Mouse (Mus musculus): ENCODE data around the gene Mapk6. TPM values are rescaled to one million over a fixed set of nuclear protein-coding genes. Genes with fewer than 3 reads are reported as not detected.
A peak's percentile ranks its signal among the peaks of the same experiment; 100 is the strongest.
"Not testable (repeated sequence)": the region's sequence is repeated elsewhere in the genome, so short reads cannot be mapped to it uniquely, and the experiment has no call there.

Mapk6 gene
- polyA plus RNA-seq (2016; fragmentation: Nextera tagmentation; extraction: Ambion mirVana): 149 and 151 TPM in 2 replicates

DNA sequence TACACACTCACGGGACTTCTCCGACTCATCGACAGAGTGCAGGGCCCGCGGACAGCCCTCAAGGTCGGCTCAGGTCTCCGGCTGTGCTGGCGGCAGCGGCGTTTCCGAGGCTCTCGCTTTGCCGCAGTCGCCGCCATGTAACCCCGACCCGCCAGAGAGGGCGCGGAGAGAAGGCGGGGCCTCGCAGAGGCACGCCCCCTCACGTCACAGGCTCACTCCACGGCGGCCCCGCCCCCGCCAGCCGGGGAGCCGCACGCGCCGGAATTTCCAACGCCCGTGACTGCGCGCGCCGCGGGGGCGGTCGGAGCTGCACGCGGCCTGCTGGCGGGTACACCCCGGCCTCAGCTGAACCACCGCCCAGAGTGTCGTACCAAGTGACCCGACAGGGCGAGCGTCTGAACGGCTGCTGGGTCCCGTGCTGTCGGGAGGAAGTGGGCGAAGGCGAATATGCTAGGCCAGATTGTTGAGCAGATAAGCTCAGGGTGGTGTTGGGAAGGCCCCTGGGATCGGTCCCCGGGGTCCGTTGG is at the start of gene Mapk6:
Gene Mapk6, minus strand, starts transcription at position 154 of the 527 bp plus-strand sequence.
- Histone ChIP-seq H3K4me1 (peaks cover 56% of the 10 kb centered on the region), H3K27ac (replicated peaks) (peak within 1 kb of the TSS; percentile 99)
- under 1% methylated on average over 58 of the region's 58 CpGs for WGBS

DNA sequence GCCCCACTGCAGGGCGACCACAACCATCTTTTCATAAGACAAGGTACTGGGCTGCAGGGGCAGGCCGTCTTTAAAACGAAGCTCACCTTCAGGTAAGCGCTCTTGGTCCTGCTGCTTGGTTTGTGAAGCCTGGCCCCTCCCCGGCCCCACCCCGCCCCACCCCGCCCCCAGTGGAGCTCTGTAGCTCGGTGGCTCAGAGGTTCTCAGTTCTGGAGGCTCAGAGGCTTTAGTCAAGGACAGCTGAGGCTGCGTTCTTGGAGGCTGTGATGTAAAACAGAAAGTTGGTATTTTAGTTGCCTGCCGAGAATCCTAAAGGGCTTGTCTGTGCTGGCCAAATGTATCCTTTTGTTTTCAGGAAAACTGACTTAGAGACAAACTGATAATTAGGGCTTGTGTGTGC is 45.9 kb upstream of the Mapk6 start:
- WGBS: 81% methylated on average over 10 of the region's 10 CpGs
- Histone ChIP-seq H3K36me3 (replicated peaks) (peaks cover 99% of the 10 kb centered on the region), H3K27me3 (replicated peaks; ENCODE audit: low read depth, poor library complexity, severe bottlenecking) (no peaks in the 10 kb centered on the region), H3K27ac (replicated peaks) (no peak overlapping the region), H3K4me3 (no peak overlapping the region), H3K4me1 (no peaks in the 10 kb centered on the region), H3K9me3 (no peaks in the 10 kb centered on the region)
- DNase-seq (ENCODE audit: low spot score): no peak

More for the DNA sequence above, at the start of gene Mapk6:
- DNase-seq (ENCODE audit: low spot score): peak; percentile 98
- H3K36me3 ChIP-seq (replicated peaks): 0 out of 2 replicates have a peak, but pooled peaks cover 5% of the 10 kb centered on the region
- H3K4me3 ChIP-seq: peak within 1 kb of the TSS; percentile 96
- no peaks in the 10 kb centered on the region for H3K9me3 ChIP-seq
- H3K27me3 ChIP-seq (replicated peaks; ENCODE audit: low read depth, poor library complexity, severe bottlenecking): no peaks in the 10 kb centered on the region

DNA sequence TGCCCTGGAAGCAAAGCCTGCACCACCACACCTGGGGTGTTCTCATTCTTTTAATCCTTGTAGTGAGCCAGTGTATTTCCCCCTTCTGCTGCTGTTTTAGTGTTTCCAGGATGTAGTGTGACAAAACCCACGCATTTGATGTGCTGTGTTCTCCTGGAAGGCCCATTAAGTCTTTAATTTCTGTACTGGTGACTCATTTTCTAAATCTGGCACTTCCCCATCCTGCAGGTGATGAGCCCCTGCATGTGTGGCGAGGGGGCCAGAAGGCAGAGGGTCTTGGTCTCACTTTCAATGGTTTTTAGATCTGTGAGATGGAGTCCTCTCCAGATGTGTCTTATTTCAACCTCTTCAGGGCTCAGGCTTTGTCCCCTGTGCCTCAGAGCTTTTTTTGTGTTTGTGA is 44.2 kb upstream of the Mapk6 start:
- WGBS: 91% methylated on average over 2 of the region's 2 CpGs
- Histone ChIP-seq H3K9me3 (no peaks in the 10 kb centered on the region), H3K27me3 (replicated peaks; ENCODE audit: low read depth, poor library complexity, severe bottlenecking) (no peaks in the 10 kb centered on the region), H3K27ac (replicated peaks) (no peak overlapping the region), H3K4me3 (no peak overlapping the region), H3K4me1 (no peaks in the 10 kb centered on the region), H3K36me3 (replicated peaks) (peaks cover 96% of the 10 kb centered on the region)
- no peak for DNase-seq (ENCODE audit: low spot score)

- WGBS: 89% methylated on average over 3 of the region's 3 CpGs
- H3K9me3 ChIP-seq: no peaks in the 10 kb centered on the region
- H3K27ac ChIP-seq (replicated peaks): no peak overlapping the region
- DNase-seq (ENCODE audit: low spot score): no peak
- H3K27me3 ChIP-seq (replicated peaks; ENCODE audit: low read depth, poor library complexity, severe bottlenecking): no peaks in the 10 kb centered on the region
- peaks cover under 1% of the 10 kb centered on the region for H3K4me1 ChIP-seq
- peaks cover 88% of the 10 kb centered on the region for H3K36me3 ChIP-seq (replicated peaks)
- no peak overlapping the region for H3K4me3 ChIP-seq
Measured at GRCm38 (mm10) chr9:75448021-75448420, 38.2 kb upstream of the Mapk6 start.

- not testable (repeated sequence) for H3K9me3 ChIP-seq; H3K27me3 ChIP-seq (replicated peaks; ENCODE audit: low read depth, poor library complexity, severe bottlenecking); DNase-seq (ENCODE audit: low spot score); H3K4me3 ChIP-seq; H3K27ac ChIP-seq (replicated peaks)
- Histone ChIP-seq H3K4me1 (peaks cover 13% of the 10 kb centered on the region), H3K36me3 (replicated peaks) (peaks cover 73% of the 10 kb centered on the region)
- WGBS: 85% methylated on average over 10 of the region's 10 CpGs
Measured at GRCm38 (mm10) chr9:75446574-75446973, 36.8 kb upstream of the Mapk6 start.

DNA sequence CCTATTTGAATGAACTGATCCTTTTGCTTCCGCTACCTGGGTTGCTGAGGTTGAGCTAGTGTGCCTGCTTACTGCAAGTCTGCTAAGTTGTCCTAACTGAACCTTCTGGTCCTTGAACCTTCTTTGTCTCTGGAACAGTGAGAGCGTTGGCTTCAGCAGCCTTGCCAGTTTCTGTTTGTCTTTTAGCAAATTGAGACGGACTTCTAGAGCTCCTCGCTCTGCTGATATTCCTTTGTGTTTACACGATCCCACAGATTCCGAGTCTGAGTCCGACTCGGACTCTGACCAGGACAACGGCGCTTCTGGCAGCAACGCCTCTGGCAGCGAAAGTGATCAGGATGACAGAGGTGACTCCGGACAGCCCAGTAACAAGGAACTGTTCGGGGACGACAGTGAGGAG is 35.2 kb upstream of the Mapk6 start:
- Histone ChIP-seq H3K4me1 (peaks cover 13% of the 10 kb centered on the region), H3K4me3 (no peak overlapping the region), H3K27me3 (replicated peaks; ENCODE audit: low read depth, poor library complexity, severe bottlenecking) (no peaks in the 10 kb centered on the region), H3K36me3 (replicated peaks) (peaks cover 62% of the 10 kb centered on the region), H3K9me3 (no peaks in the 10 kb centered on the region), H3K27ac (replicated peaks) (no peak overlapping the region)
- no peak for DNase-seq (ENCODE audit: low spot score)
- WGBS: 93% methylated on average over 15 of the region's 15 CpGs

DNA sequence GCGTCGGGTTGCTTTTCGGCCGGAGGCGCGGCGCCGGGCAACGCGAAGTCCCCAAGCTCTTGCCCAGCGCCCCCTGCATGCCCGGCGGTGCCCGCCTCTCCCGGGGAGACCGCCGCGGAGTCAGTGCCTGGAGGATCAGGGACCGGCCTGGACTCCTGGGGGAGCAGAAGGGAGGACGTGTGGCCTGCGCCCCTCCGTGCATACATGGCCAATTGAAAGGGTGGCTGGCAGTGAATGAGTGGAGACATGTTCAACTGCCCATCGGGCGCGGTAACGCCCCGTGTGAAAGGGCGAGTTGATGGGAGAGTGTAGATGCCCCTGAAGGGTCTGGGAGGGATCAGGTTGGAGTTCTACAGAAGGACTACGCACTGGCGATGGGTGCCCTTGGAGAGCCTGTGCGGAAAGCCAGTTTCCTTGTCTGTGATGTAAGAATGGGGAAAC is 31.9 kb upstream of the Mapk6 start:
- H3K9me3 ChIP-seq: no peaks in the 10 kb centered on the region
- peak overlapping the region; percentile 97 for H3K27ac ChIP-seq (replicated peaks)
- H3K36me3 ChIP-seq (replicated peaks): peaks cover 29% of the 10 kb centered on the region
- no peak for DNase-seq (ENCODE audit: low spot score)
- H3K27me3 ChIP-seq (replicated peaks; ENCODE audit: low read depth, poor library complexity, severe bottlenecking): no peaks in the 10 kb centered on the region
- H3K4me3 ChIP-seq: peak overlapping the region; percentile 99
- H3K4me1 ChIP-seq: peaks cover 13% of the 10 kb centered on the region
- under 1% methylated on average over 29 of the region's 31 CpGs for WGBS

GRCm38 (mm10) chr9:75440796-75441666 is 31.2 kb upstream of the Mapk6 start, which contains the start of gene Leo1:
TSS of gene Leo1 (plus strand) at chr9:75441524.
- Histone ChIP-seq H3K4me3 (peak within 1 kb of the TSS; percentile 99), H3K27me3 (replicated peaks; ENCODE audit: low read depth, poor library complexity, severe bottlenecking) (no peaks in the 10 kb centered on the region), H3K27ac (replicated peaks) (peak within 1 kb of the TSS; percentile 97), H3K9me3 (no peaks in the 10 kb centered on the region), H3K4me1 (peaks cover 18% of the 10 kb centered on the region), H3K36me3 (replicated peaks) (peaks cover 22% of the 10 kb centered on the region)
- WGBS: 1% methylated on average over 45 of the region's 45 CpGs
- DNase-seq (ENCODE audit: low spot score): peak; percentile 93

DNA sequence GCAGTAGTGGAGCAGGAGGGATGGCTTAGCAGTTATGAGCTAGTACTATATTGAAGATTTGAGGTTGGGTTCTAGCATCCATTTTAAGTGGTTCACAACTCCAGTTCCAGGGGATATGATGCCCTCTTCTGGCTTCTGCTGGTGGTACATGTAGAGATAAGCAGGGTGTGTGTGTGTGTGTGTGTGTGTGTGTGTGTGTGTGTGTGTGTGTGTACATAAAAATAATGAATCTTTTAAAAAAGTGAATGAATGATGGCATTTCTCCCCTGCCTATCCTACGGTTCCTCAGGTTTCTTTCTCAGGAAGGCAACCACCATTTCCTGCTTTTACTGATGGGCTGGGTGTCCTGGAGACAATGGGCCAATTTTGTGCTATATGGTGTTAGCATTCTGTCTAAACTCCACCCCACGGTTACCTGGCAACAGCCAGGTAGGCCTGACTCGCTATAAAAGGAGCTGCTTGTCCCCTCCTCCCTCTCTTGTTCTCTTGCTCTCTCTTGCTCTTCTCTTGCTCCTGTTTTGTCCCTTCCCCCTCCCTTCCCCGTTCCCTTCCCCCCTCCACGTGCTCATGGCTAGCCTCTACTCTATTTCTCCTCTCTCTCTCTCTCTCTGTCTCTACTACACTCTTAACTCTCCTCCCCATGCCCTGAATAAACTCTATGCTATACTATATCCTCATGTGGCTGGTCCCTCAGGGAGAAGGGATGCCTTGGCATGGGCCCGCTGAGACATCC is 28.0 kb upstream of the Mapk6 start:
- H3K4me3 ChIP-seq: no peak overlapping the region
- no peak overlapping the region for H3K27ac ChIP-seq (replicated peaks)
- no peaks in the 10 kb centered on the region for H3K36me3 ChIP-seq (replicated peaks)
- DNase-seq (ENCODE audit: low spot score): peak; percentile 34
- WGBS: 26% methylated on average over 6 of the region's 6 CpGs
- no peaks in the 10 kb centered on the region for H3K9me3 ChIP-seq
- no peaks in the 10 kb centered on the region for H3K27me3 ChIP-seq (replicated peaks; ENCODE audit: low read depth, poor library complexity, severe bottlenecking)
- H3K4me1 ChIP-seq: peaks cover 21% of the 10 kb centered on the region

DNA sequence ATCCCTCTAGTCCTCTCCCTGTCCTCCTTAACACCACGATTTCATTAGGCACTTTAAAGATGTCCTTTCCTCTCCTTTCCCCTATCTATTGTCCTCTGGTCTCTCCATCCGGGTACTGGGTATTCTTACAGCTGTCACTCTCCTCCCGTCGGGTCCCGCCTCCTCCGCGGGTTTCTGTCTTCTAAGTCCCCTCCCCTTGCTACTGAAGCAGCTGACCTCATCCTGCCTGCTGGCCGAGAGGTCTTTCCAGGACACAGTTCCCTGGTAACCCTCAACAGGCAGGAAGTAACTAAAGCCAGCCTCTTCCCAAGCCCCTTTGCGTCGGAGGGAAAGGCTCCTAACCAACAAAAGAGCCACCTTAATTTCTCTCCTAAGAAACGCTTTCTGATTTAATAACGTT is 26.1 kb upstream of the Mapk6 start:
- DNase-seq (ENCODE audit: low spot score): peak; percentile 84
- Histone ChIP-seq H3K4me3 (no peak overlapping the region), H3K27ac (replicated peaks) (peak overlapping the region; percentile 74), H3K27me3 (replicated peaks; ENCODE audit: low read depth, poor library complexity, severe bottlenecking) (no peaks in the 10 kb centered on the region), H3K9me3 (no peaks in the 10 kb centered on the region), H3K36me3 (replicated peaks) (no peaks in the 10 kb centered on the region), H3K4me1 (peaks cover 11% of the 10 kb centered on the region)
- WGBS: 4% methylated on average over 12 of the region's 12 CpGs

GRCm38 (mm10) chr9:75435291-75435690 is 25.5 kb upstream of the Mapk6 start:
- peak overlapping the region; percentile 74 for H3K27ac ChIP-seq (replicated peaks)
- no peak for DNase-seq (ENCODE audit: low spot score)
- peaks cover 11% of the 10 kb centered on the region for H3K4me1 ChIP-seq
- no peaks in the 10 kb centered on the region for H3K9me3 ChIP-seq
- WGBS: 82% methylated on average over 4 of the region's 4 CpGs
- H3K4me3 ChIP-seq: no peak overlapping the region
- no peaks in the 10 kb centered on the region for H3K27me3 ChIP-seq (replicated peaks; ENCODE audit: low read depth, poor library complexity, severe bottlenecking)
- H3K36me3 ChIP-seq (replicated peaks): no peaks in the 10 kb centered on the region

- no peak for DNase-seq (ENCODE audit: low spot score)
- WGBS: 82% methylated on average over 6 of the region's 6 CpGs
- no peak overlapping the region for H3K4me3 ChIP-seq
- no peaks in the 10 kb centered on the region for H3K36me3 ChIP-seq (replicated peaks)
- H3K27ac ChIP-seq (replicated peaks): no peak overlapping the region
- H3K27me3 ChIP-seq (replicated peaks; ENCODE audit: low read depth, poor library complexity, severe bottlenecking): no peaks in the 10 kb centered on the region
- H3K4me1 ChIP-seq: peaks cover 11% of the 10 kb centered on the region
- no peaks in the 10 kb centered on the region for H3K9me3 ChIP-seq
Measured at GRCm38 (mm10) chr9:75434872-75435271, 25.1 kb upstream of the Mapk6 start.

Measured in embryonic facial prominence, embryonic 10.5 days (tissue).